Mouse (Mus musculus) thymus, adult 2 months (tissue): ENCODE results near the gene Clmp. TPM values are rescaled to one million over a fixed set of nuclear protein-coding genes. Genes with fewer than 3 reads are reported as not detected.
"Not testable (repeated sequence)": the region's sequence is repeated elsewhere in the genome, so short reads cannot be mapped to it uniquely, and the experiment has no call there.

ENCODE experiments used
- DNase-seq: peaks from one replicate; pipeline ENCODE4 v3.0.0; 2021
- H3K27ac ChIP-seq: fragments of 200-500 bp; 2 replicates; pipeline ENCODE4 v1.5.1; 2012; ENCODE audit warnings: low read length, control low read depth; ENCODE audit not compliant: control insufficient read depth, insufficient read depth
- H3K27me3 ChIP-seq: fragments of 200-500 bp; 2 replicates; pipeline ENCODE4 v1.6.1; 2012; ENCODE audit warnings: mild to moderate bottlenecking, low read length, moderate library complexity, mixed read lengths; ENCODE audit not compliant: control insufficient read depth, insufficient read depth
- H3K36me3 ChIP-seq: fragments of 200-500 bp; 2 replicates; pipeline ENCODE4 v1.6.1; 2012; ENCODE audit warnings: mild to moderate bottlenecking, low read length, moderate library complexity; ENCODE audit not compliant: control insufficient read depth, insufficient read depth
- H3K4me1 ChIP-seq: fragments of 200-500 bp; replicated peaks from 2 replicates; pipeline ENCODE4 v1.6.1; 2012; ENCODE audit warnings: low read length; ENCODE audit not compliant: control insufficient read depth, insufficient read depth
- H3K4me3 ChIP-seq: fragments of 200-500 bp; 2 replicates; pipeline ENCODE4 v1.5.1; 2012; ENCODE audit warnings: mild to moderate bottlenecking, low read length, control low read depth, moderate library complexity; ENCODE audit not compliant: control insufficient read depth, insufficient read depth
- CTCF ChIP-seq: fragments of 200-500 bp; IDR thresholded peaks from 2 replicates; pipeline ENCODE4 v1.5.1; 2012; ENCODE audit warnings: mild to moderate bottlenecking, control low read depth, low read length, moderate library complexity, borderline replicate concordance; ENCODE audit not compliant: control insufficient read depth, poor library complexity, insufficient read depth; ENCODE audit errors: extremely low read depth
- POLR2A ChIP-seq: fragments of 200-500 bp; IDR thresholded peaks from 2 replicates; pipeline ENCODE4 v1.6.1; 2012; ENCODE audit warnings: mild to moderate bottlenecking, low read length, control low read depth, moderate library complexity; ENCODE audit not compliant: control insufficient read depth, poor library complexity, insufficient read depth; ENCODE audit errors: extremely low read depth
- WGBS: fragments of 180-500 bp; shearing (Covaris S2); methylation state at CpG from one replicate; pipeline ENCODE4 v1.1.7; 2018; 5-methylcytosine and 5-hydroxymethylcytosine counted together
- polyA plus RNA-seq: library from polyadenylated mRNA; depleted of rRNA; stranded (reverse); fragments of >200 nt; gene quantifications from 2 replicates; pipeline ENCODE4 v1.2.3, GENCODE M21; 2012

Clmp gene
- polyA plus RNA-seq, 1 experiment = 1.1 TPM

- Histone ChIP-seq H3K4me1 (peaks cover 15% of the 10 kb centered on the region), H3K27ac (no peak overlapping the region), H3K36me3 (no peaks in the 10 kb centered on the region), H3K27me3 (no peaks in the 10 kb centered on the region), H3K4me3 (no peak overlapping the region)
- DNase-seq = no peak
- WGBS = 94% methylated on average over 11 of the region's 11 CpGs
- TF ChIP-seq CTCF (no peak), POLR2A (no peak)
Measured at GRCm38 (mm10) chr9:40780892-40781725, 95.3 kb downstream of the Clmp start.

- 11% methylated on average over 26 of the region's 26 CpGs for WGBS
- DNase-seq = peak; percentile 31
Measured at GRCm38 (mm10) chr9:40781726-40782581, 96.2 kb downstream of the Clmp start.

GRCm38 (mm10) chr9:40783641-40784373, 98.0 kb downstream of the Clmp start:
- 42% methylated on average over 13 of the region's 13 CpGs for WGBS

More at GRCm38 (mm10) chr9:40781726-40782581, 96.2 kb downstream of the Clmp start:
- TF ChIP-seq POLR2A (no peak), CTCF (no peak)
- Histone ChIP-seq H3K27ac (no peak overlapping the region), H3K4me3 (peak overlapping the region; percentile 36), H3K36me3 (no peaks in the 10 kb centered on the region), H3K4me1 (peaks cover 15% of the 10 kb centered on the region), H3K27me3 (no peaks in the 10 kb centered on the region)

GRCm38 (mm10) chr9:40784374-40784967, 98.7 kb downstream of the Clmp start:
- H3K4me3 ChIP-seq = no peak overlapping the region
- WGBS = 47% methylated on average over 9 of the region's 9 CpGs
- H3K4me1 ChIP-seq = peaks cover 15% of the 10 kb centered on the region
- H3K27ac ChIP-seq = no peak overlapping the region
- H3K36me3 ChIP-seq = no peaks in the 10 kb centered on the region
- DNase-seq = no peak
- no peaks in the 10 kb centered on the region for H3K27me3 ChIP-seq
- no peak for TF ChIP-seq CTCF
- TF ChIP-seq POLR2A = no peak

More at GRCm38 (mm10) chr9:40783641-40784373, 98.0 kb downstream of the Clmp start:
- TF ChIP-seq CTCF (no peak), POLR2A (no peak)
- peak; percentile 65 for DNase-seq
- no peaks in the 10 kb centered on the region for H3K27me3 ChIP-seq
- peaks cover 15% of the 10 kb centered on the region for H3K4me1 ChIP-seq
- H3K27ac ChIP-seq = no peak overlapping the region
- no peak overlapping the region for H3K4me3 ChIP-seq
- H3K36me3 ChIP-seq = no peaks in the 10 kb centered on the region

- TF ChIP-seq CTCF (no peak), POLR2A (no peak)
- no peak for DNase-seq
- H3K36me3 ChIP-seq = no peaks in the 10 kb centered on the region
- peaks cover 15% of the 10 kb centered on the region for H3K4me1 ChIP-seq
- 96% methylated on average over 6 of the region's 6 CpGs for WGBS
- no peak overlapping the region for H3K4me3 ChIP-seq
- no peaks in the 10 kb centered on the region for H3K27me3 ChIP-seq
- no peak overlapping the region for H3K27ac ChIP-seq
Measured at GRCm38 (mm10) chr9:40785452-40785851, 99.7 kb downstream of the Clmp start.

GRCm38 (mm10) chr9:40786820-40787219, 101.1 kb downstream of the Clmp start:
- not testable (repeated sequence) for H3K4me3 ChIP-seq, DNase-seq

More at GRCm38 (mm10) chr9:40786820-40787219, 101.1 kb downstream of the Clmp start:
- not testable (repeated sequence) for H3K27me3 ChIP-seq, H3K36me3 ChIP-seq, H3K27ac ChIP-seq
- WGBS = 99% methylated on average over 6 of the region's 6 CpGs
- peaks cover 12% of the 10 kb centered on the region for H3K4me1 ChIP-seq
